Comparison of ENCODE assay signal across 12 mouse cellular contexts in the genomic region with DNA sequence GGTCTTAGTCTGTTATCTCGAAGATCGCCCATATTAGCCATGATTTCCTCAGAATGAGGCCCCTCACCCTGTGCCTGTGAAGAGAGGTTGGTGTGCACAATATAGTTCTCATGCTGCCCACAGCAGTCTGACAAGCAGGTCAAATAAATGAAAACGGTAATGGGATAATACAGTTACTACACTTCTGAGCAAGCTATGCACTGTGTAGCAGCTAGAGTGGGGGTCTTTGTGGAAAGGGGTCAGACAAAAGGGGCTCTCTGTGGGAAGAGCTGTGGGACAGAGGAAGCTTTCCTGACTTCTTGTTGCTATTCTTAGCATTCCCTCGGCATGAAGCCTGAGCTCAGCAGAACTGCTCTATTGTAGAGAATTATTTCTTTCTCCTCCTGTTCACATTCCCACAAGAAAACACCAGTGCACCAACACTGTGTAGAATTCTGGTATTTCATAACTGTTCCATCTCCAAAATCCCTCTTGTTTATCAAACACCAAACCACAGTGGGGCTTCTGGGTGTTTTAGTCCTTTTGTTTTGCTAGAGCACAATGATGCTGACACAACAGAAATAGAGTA.
DNase-seq lines count a peak whose midpoint lies in the region; ATAC-seq and TF ChIP-seq lines count a peak whose summit lies in the region.
"Had no signal": no experiment of that assay in that cellular context is flagged by ENCODE, and none has a peak within 500 bp of the region (broad histone marks: within the 10 kb centered on the region; RNA-seq: fewer than 3 reads in every experiment).

No protein-coding gene starts in this region.

- no peak for TF ChIP-seq EP300 in heart, adult 2 months (IDR thresholded peaks at IDR 0.05; ENCODE audit: insufficient read depth, low read depth, low read length)

- TF ChIP-seq CTCF in heart, adult 2 months (IDR thresholded peaks at IDR 0.05) = no peak

- no peak for TF ChIP-seq POLR2A in heart, adult 2 months (IDR thresholded peaks at IDR 0.05; ENCODE audit: insufficient read depth, low read depth, low read length)

- no peaks in the 10 kb centered on the region for H3K36me3 ChIP-seq in embryonic facial prominence, embryonic 11.5 days (replicated peaks; ENCODE audit: control insufficient read depth, insufficient read depth, low read depth, low read length)
- H3K36me3 ChIP-seq in hindbrain, embryonic 14.5 days (replicated peaks; ENCODE audit: control insufficient read depth, insufficient read depth) = no peaks in the 10 kb centered on the region
- no peaks in the 10 kb centered on the region for H3K36me3 ChIP-seq in neural tube, embryonic 12.5 days
- no peaks in the 10 kb centered on the region for H3K36me3 ChIP-seq in heart, adult 2 months (ENCODE audit: control insufficient read depth, insufficient read depth, low read length)
- H3K36me3 ChIP-seq: G1E had no signal

- peak; percentile 16 for DNase-seq in embryo, embryonic 11 days
- DNase-seq in embryo, embryonic 9.5 days (ENCODE audit: extremely low spot score) = no peak
- DNase-seq in embryonic facial prominence, embryonic 11.5 days (ENCODE audit: low spot score) = peak; percentile 6
- DNase-seq in hindbrain, embryonic 14.5 days (ENCODE audit: low spot score) = no peak
- DNase-seq in right cerebral cortex, adult 2 months (ENCODE audit: low spot score in 2 of 2) = no peak
- DNase-seq in heart, adult 2 months = no peak
- no peak for DNase-seq in layer of hippocampus, postnatal 14 days (ENCODE audit: low spot score in 2 of 2)
- DNase-seq: kidney, adult 11 months; right cerebral cortex, postnatal 4 days had no signal

- 32% methylated on average over 4 of the region's 4 CpGs for WGBS in embryonic facial prominence, embryonic 11.5 days
- 22% methylated on average over 4 of the region's 4 CpGs for WGBS in hindbrain, embryonic 14.5 days
- 56% methylated on average over 4 of the region's 4 CpGs for WGBS in neural tube, embryonic 12.5 days
- WGBS in heart, adult 2 months = 31% methylated on average over 4 of the region's 4 CpGs

- no peaks in the 10 kb centered on the region for H3K9me3 ChIP-seq in embryonic facial prominence, embryonic 11.5 days (replicated peaks; ENCODE audit: control insufficient read depth, low read length)
- H3K9me3 ChIP-seq in hindbrain, embryonic 14.5 days (ENCODE audit: control insufficient read depth, low read length) = no peaks in the 10 kb centered on the region
- no peaks in the 10 kb centered on the region for H3K9me3 ChIP-seq in neural tube, embryonic 12.5 days
- H3K9me3 ChIP-seq: G1E had no signal

- ATAC-seq in embryonic facial prominence, embryonic 11.5 days (replicated peaks; ENCODE audit: insufficient number of reproducible peaks, low FRiP score, low TSS enrichment, low read depth) = peak; percentile 18; the same call in 1 of the 2 replicates
- peak; percentile 77; the same call in 1 of the 2 replicates for ATAC-seq in hindbrain, embryonic 14.5 days (ENCODE audit: low FRiP score)
- ATAC-seq in neural tube, embryonic 12.5 days (ENCODE audit: low FRiP score, low read depth) = 0 out of 2 replicates have a peak, but pooled peaks have one; percentile 29

- no peak overlapping the region for H3K4me3 ChIP-seq in embryonic facial prominence, embryonic 11.5 days (ENCODE audit: low read depth, low read length)
- no peak overlapping the region for H3K4me3 ChIP-seq in hindbrain, embryonic 14.5 days (replicated peaks; ENCODE audit: low read length)
- H3K4me3 ChIP-seq in neural tube, embryonic 12.5 days = no peak overlapping the region
- H3K4me3 ChIP-seq in heart, adult 2 months = no peak overlapping the region

- H3K27me3 ChIP-seq in embryonic facial prominence, embryonic 11.5 days (ENCODE audit: control insufficient read depth, insufficient read depth, low read length) = no peaks in the 10 kb centered on the region
- H3K27me3 ChIP-seq in hindbrain, embryonic 14.5 days (ENCODE audit: control insufficient read depth, insufficient read depth, low read length) = no peaks in the 10 kb centered on the region
- no peaks in the 10 kb centered on the region for H3K27me3 ChIP-seq in neural tube, embryonic 12.5 days (replicated peaks)
- H3K27me3 ChIP-seq in heart, adult 2 months (ENCODE audit: control insufficient read depth, insufficient read depth, low read length) = no peaks in the 10 kb centered on the region

- H3K4me1 ChIP-seq in embryonic facial prominence, embryonic 11.5 days (ENCODE audit: control insufficient read depth, insufficient read depth, low read length) = no peaks in the 10 kb centered on the region; the same call in 1 of the 2 replicates
- peaks cover 22% of the 10 kb centered on the region for H3K4me1 ChIP-seq in hindbrain, embryonic 14.5 days (replicated peaks; ENCODE audit: control insufficient read depth, insufficient read depth, low read length)
- H3K4me1 ChIP-seq in neural tube, embryonic 12.5 days = 0 out of 2 replicates have a peak, but pooled peaks cover 3% of the 10 kb centered on the region
- H3K4me1 ChIP-seq in heart, adult 2 months (ENCODE audit: control insufficient read depth, insufficient read depth, low read length) = no peaks in the 10 kb centered on the region

- intact Hi-C loops in heart, adult 2 months (cut with DNase I) = no loop called here

- H3K9ac ChIP-seq in embryonic facial prominence, embryonic 11.5 days (replicated peaks; ENCODE audit: low read length) = 0 out of 2 replicates have a peak overlapping the region, but pooled peaks have one; percentile 6
- H3K9ac ChIP-seq in hindbrain, embryonic 14.5 days = no peak overlapping the region
- no peak overlapping the region for H3K9ac ChIP-seq in neural tube, embryonic 12.5 days
- no peak overlapping the region for H3K9ac ChIP-seq in heart, adult 2 months (ENCODE audit: low read depth, low read length)

- H3K4me2 ChIP-seq in embryonic facial prominence, embryonic 11.5 days (ENCODE audit: low read depth, low read length) = no peak overlapping the region
- H3K4me2 ChIP-seq in hindbrain, embryonic 14.5 days (replicated peaks) = no peak overlapping the region
- no peak overlapping the region for H3K4me2 ChIP-seq in neural tube, embryonic 12.5 days (replicated peaks)
- H3K4me2 ChIP-seq: heart, embryonic 11.5 days had no signal

- H3K79me2 ChIP-seq in heart, adult 2 months (replicated peaks; ENCODE audit: control insufficient read depth, insufficient read depth, low read length) = no peaks in the 10 kb centered on the region

- no peak overlapping the region for H3K27ac ChIP-seq in embryonic facial prominence, embryonic 11.5 days (replicated peaks; ENCODE audit: low read depth, low read length)
- peak overlapping the region; percentile 70 for H3K27ac ChIP-seq in hindbrain, embryonic 14.5 days
- H3K27ac ChIP-seq in neural tube, embryonic 12.5 days = no peak overlapping the region
- H3K27ac ChIP-seq in heart, adult 2 months = no peak overlapping the region

Comparison
In these comparisons a context has a peak if more than half of its experiments do, and no peak if none do; other contexts are left out.
1. DNase-seq: peak in embryo, embryonic 11 days (single experiment) and embryonic facial prominence, embryonic 11.5 days (single experiment); none in embryo, embryonic 9.5 days (single experiment), hindbrain, embryonic 14.5 days (single experiment), right cerebral cortex, adult 2 months (0 of 2), heart, adult 2 months (0 of 2) and layer of hippocampus, postnatal 14 days (0 of 2).
2. ATAC-seq: peak in every context shown above with its lines; median percentile 77 in hindbrain, embryonic 14.5 days; 29 in neural tube, embryonic 12.5 days; 18 in embryonic facial prominence, embryonic 11.5 days.